Mouse (Mus musculus): ENCODE measurements at regions not wholly inside any gene's neighbourhood (a gene's known extent, or its start where the extent isn't known, plus 50 kb on each side); places are given as distances from the start of the nearest gene placed in this dataset.

DNA sequence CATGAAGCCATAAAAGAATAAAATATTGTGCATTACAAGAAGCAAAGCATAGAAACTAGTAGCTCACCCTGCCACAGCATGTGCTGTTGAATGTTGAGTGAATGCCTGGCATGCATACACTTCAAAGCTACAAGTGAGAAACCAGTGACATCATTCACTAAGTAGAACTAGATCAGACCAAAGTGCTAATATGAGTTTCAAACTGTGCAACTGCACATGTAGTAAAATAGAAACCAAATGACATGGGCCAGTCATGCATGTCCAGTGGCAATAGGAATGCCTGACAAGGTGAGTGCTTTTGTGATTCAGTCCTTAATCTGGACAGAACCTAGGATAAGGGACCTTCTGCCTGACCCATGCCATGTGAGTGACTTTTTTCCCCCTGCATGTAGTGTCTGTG is 111.3 kb upstream of the Cxxc4 start:
- no peak for DNase-seq

DNA sequence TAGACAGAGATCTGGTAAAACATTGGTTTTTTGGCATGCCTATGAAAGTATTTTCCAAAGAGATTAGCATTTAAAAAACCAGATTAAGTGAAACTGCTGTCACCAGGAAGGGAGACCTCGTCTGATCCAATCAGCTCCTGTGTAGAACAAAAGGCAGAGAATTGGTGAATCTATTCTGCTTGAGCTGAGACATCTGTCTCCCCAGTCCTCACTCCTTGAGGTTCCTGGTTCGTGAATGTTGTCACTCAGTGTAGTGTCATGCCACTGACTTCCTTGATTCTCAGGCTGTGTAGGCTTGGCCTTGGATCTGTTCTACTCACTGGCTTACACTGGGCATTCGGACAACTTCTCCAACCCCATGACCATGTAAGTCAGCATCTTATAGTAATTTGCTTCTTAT is 105.9 kb upstream of the Cxxc4 start:
- DNase-seq, result no peak

- no peak for DNase-seq
Observed at GRCm38 (mm10) chr3:134145251-134145650, 91.0 kb upstream of the Cxxc4 start.

- DNase-seq, result no peak
Observed at GRCm38 (mm10) chr3:134145935-134146334, 90.3 kb upstream of the Cxxc4 start.

DNA sequence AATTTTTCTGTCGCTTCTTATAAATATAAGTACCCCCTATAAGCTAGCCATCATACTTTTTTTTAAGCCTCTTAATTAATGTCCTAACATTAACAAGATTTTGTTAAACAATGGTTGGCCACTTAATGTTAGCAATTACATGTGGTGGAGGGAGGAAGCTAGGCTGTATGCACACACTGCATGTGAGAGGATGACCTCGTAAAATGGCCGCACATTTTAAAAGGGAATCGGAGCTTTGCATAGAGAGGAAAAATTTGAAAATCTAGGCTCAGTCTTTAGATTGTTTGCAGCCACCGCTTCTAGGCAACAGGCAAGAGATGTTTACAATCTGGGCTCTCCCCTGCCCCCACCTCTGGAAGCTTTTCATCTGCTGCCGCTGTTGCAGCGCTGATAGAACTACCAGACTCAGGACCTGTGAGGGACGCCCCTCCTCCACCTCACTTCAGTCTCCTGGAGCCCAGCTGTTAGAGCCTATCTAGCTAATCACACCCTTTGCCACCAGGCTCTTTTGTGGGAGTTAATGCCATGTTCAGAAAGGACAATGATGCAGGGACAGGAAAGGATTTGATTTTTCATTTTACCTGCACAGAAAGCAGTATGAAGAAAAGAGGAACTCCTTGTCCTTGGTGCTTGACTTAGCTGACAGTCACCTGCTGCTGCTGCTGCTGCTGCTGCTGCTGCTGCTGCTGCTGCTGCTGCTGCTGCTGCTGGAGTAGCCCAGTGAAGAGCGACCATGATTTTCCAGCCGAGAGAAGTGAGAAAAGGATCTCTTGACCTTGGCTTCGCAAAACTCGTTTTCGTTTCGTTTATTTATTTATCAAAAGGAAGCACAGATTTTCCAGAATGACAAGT is 89.7 kb upstream of the Cxxc4 start:
- DNase-seq, result peak; percentile 4

GRCm38 (mm10) chr3:134162288-134162687 is 74.0 kb upstream of the Cxxc4 start:
- no peak for DNase-seq

DNA sequence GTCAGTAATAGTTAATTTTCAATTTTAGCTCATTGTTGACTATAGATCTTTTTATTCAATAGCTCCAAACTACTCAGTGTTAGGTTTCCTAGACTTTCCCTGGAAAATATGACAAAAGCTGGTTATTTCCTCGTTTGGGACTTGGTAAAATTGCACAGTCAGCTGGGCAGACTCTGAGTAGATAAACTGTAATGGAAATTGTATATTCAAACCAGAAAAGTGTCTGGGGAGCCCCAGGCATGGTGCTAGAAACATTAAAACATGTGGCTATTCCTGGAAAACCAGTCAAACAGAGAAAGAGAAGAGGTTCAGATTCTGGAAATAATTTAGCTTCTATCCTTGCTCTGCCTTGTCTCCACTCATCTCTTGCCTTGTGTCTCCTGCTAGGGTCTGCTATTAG is 66.4 kb upstream of the Cxxc4 start:
- DNase-seq, result no peak

DNA sequence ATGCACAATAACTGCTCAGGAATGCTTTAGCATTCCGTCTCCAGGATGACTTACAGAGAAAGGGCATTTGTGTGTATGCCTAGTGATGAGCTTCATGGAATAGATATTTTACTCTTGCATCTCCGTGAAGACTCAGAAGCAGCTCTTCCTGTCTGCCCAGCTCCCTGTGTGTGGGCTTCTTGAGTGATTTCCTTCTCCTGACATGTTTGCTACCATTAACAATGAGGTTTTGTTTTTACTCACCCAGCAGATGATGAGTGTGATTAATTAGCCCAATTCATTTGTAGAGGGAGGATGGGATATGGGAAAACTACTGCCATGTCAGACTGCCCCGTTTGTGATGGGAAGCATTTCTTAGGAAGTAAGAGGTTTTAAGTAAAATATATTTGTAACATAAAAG is 63.9 kb upstream of the Cxxc4 start:
- DNase-seq, result no peak

GRCm38 (mm10) chr3:134178491-134179054 is 57.7 kb upstream of the Cxxc4 start:
- no peak for DNase-seq

DNA sequence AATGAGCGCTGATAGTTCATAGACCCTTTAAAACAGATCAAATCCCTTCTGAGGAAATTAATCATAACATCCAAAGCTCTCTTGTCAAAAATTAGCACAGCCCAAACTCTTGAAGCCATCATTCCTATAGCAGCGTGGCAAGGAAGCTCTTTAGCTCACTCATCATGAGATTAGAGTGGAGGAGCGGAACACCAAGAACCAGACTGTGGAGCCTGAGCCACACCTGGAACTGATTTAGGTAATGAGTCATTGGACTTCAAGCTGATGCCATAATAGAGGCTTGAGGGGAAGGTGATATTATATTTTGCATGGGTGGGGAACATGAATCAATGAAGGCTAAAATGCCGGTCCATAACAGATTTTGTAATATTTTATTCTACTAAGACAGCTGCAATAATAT is 52.2 kb upstream of the Cxxc4 start:
- DNase-seq, result no peak

All from lung, postnatal 14 days (tissue).